Mouse (Mus musculus) limb, embryonic 14.5 days (tissue): ENCODE data around the gene Phactr2. TPM values are rescaled to one million over a fixed set of nuclear protein-coding genes. Genes with fewer than 3 reads are reported as not detected.

Experiments used
- ATAC-seq: fragments of 200-750 bp; cut with Nextera tagmentation; 2 replicates; pipeline ENCODE4 v1.8.0; 2017; ENCODE audit warnings: low read depth, moderate number of reproducible peaks, moderate TSS enrichment; ENCODE audit not compliant: low FRiP score
- DNase-seq: peaks from one replicate; pipeline ENCODE4 v3.0.0-alpha.2; 2015; ENCODE audit warnings: low spot score
- H3K27ac ChIP-seq: fragments of 300-500 bp; sonication (generic); replicated peaks from 2 replicates; pipeline ENCODE4 v1.5.1; 2014; ENCODE audit warnings: low read depth, mild to moderate bottlenecking, low read length, moderate library complexity, mixed read lengths
- H3K27me3 ChIP-seq: fragments of 300-500 bp; sonication (generic); 2 replicates; pipeline ENCODE4 v1.6.1; 2014; ENCODE audit warnings: low read length, mixed read lengths; ENCODE audit not compliant: control insufficient read depth, insufficient read depth
- H3K36me3 ChIP-seq: fragments of 300-500 bp; sonication (generic); 2 replicates; pipeline ENCODE4 v1.6.1; 2014; ENCODE audit warnings: mild to moderate bottlenecking, low read length, moderate library complexity, mixed read lengths; ENCODE audit not compliant: control insufficient read depth, insufficient read depth
- H3K4me1 ChIP-seq: fragments of 300-500 bp; sonication (generic); 2 replicates; pipeline ENCODE4 v1.6.1; 2014; ENCODE audit warnings: antibody characterized with exemption, low read length, mixed read lengths; ENCODE audit not compliant: control insufficient read depth, insufficient read depth
- H3K4me2 ChIP-seq: fragments of 300-500 bp; sonication (generic); replicated peaks from 2 replicates; pipeline ENCODE4 v1.6.1; 2014; ENCODE audit warnings: low read depth, mild to moderate bottlenecking, low read length, moderate library complexity; ENCODE audit not compliant: severe bottlenecking
- H3K4me3 ChIP-seq: fragments of 300-500 bp; sonication (generic); replicated peaks from 2 replicates; pipeline ENCODE4 v1.5.1; 2014; ENCODE audit warnings: low read length
- H3K9ac ChIP-seq: fragments of 300-500 bp; sonication (generic); 2 replicates; pipeline ENCODE4 v1.6.1; 2014; ENCODE audit warnings: mild to moderate bottlenecking, low read depth, low read length, moderate library complexity; ENCODE audit not compliant: severe bottlenecking
- H3K9me3 ChIP-seq: fragments of 300-500 bp; sonication (generic); 2 replicates; pipeline ENCODE4 v1.6.1; 2016; ENCODE audit warnings: low read length; ENCODE audit not compliant: control insufficient read depth
- POLR2A ChIP-seq: fragments of 200-500 bp; IDR thresholded peaks from 2 replicates; pipeline ENCODE4 v1.8.0; 2012; ENCODE audit warnings: inconsistent platforms, mild to moderate bottlenecking, moderate library complexity, borderline replicate concordance; ENCODE audit not compliant: insufficient read depth, insufficient read length; ENCODE audit errors: extremely low read depth
- WGBS: fragments of 180-500 bp; shearing (Covaris S2); extraction: QIAGEN DNeasy Blood & Tissue Kit; methylation state at CpG from one replicate; pipeline ENCODE4 v1.1.7; 2014; 5-methylcytosine and 5-hydroxymethylcytosine counted together
- polyA plus RNA-seq, 2 experiments: library from polyadenylated mRNA; depleted of rRNA in 1 of 2; stranded (reverse) in 1 of 2; unstranded in 1 of 2; fragments of >200 nt; fragmentation: Nextera tagmentation in 1 of 2; extraction: Ambion mirVana in 1 of 2; gene quantifications; 2 replicates each; pipeline versions ENCODE4 v1.2.1 to v1.2.3; 2012 to 2014

The Phactr2 gene
- polyA plus RNA-seq, 2 experiments: 20.0 to 36.5 TPM

DNA sequence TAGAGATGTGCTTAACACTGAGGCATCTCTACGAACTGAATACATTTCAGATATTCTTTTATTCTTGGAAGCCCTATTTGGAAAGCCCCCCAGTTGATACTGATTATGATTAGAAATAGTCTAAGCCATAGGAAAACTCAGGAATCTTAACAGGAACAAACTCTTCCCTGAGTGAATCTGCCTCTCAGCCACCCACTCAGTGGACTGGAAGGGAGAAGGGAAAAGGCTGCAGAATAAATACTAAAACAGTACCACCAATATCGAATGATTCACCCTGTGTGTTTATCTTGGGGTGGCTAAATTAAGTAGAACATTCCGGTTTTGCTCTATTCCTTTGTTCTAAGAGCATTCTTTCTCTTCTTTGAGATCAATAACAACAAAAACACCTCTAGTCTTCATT, 63.2 kb downstream of the Phactr2 start:
- no peak for DNase-seq
- H3K4me3 ChIP-seq: no peak overlapping the region
- WGBS: 86% methylated on average over 3 of the region's 3 CpGs

DNA sequence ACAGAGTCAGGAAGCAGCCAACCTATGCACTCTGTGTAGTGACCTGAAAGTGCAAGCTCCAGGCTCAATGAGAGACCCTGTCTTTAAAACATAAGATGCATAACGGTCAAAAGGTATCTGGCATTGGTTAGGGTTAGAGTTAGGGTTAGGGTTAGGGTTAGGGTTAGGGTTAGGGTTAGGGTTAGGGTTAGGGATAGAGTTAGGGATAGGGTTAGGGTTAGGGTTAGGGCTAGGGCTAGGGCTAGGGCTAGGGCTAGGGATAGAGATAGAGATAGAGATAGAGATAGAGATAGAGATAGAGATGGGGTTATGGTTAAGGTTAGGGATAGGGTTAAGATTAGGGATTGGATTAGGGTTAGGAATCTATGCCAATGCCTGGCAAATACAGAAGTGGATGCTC, 72.2 kb downstream of the Phactr2 start:
- no peaks in the 10 kb centered on the region for H3K36me3 ChIP-seq
- H3K4me1 ChIP-seq: no peaks in the 10 kb centered on the region
- no peaks in the 10 kb centered on the region for H3K27me3 ChIP-seq
- DNase-seq (no peak), ATAC-seq (no peak)
- H3K4me3 ChIP-seq: no peak overlapping the region
- TF ChIP-seq POLR2A: no peak
- WGBS: 84% methylated on average over 1 of the region's 1 CpGs
- H3K4me2 ChIP-seq: no peak overlapping the region
- no peak overlapping the region for H3K9ac ChIP-seq
- no peaks in the 10 kb centered on the region for H3K9me3 ChIP-seq
- H3K27ac ChIP-seq: no peak overlapping the region

More for the DNA sequence above, 63.2 kb downstream of the Phactr2 start:
- H3K4me1 ChIP-seq: peaks cover 6% of the 10 kb centered on the region; the same call in 1 of the 2 replicates
- H3K36me3 ChIP-seq: no peaks in the 10 kb centered on the region
- no peaks in the 10 kb centered on the region for H3K27me3 ChIP-seq
- H3K27ac ChIP-seq: no peak overlapping the region
- no peak for ATAC-seq
- no peak overlapping the region for H3K4me2 ChIP-seq
- H3K9me3 ChIP-seq: no peaks in the 10 kb centered on the region
- no peak overlapping the region for H3K9ac ChIP-seq
- no peak for TF ChIP-seq POLR2A

DNA sequence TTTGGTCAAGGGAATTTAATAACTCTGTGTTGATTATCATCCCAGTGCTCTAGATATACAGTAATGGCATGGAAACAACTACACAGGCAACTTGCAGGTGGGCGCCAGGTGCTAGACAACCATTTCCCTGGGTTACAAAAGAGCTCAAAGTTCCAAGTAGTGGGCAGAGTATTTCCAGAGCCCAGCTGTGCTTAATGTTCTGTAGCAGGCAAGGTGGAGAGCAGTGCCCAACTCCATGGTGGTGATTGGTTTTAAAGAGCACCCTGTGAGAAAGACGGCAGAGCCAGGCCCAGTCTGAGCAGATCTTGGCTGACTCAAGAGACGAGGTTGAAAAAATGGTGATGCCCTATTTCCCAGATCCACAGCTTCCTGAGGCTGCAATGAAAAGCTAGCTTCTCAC, 78.5 kb downstream of the Phactr2 start:
- no peak for DNase-seq
- H3K36me3 ChIP-seq: no peaks in the 10 kb centered on the region
- TF ChIP-seq POLR2A: no peak
- no peaks in the 10 kb centered on the region for H3K27me3 ChIP-seq
- H3K27ac ChIP-seq: no peak overlapping the region
- H3K9me3 ChIP-seq: no peaks in the 10 kb centered on the region
- H3K4me1 ChIP-seq: no peaks in the 10 kb centered on the region
- ATAC-seq: no peak
- WGBS: 68% methylated on average over 3 of the region's 3 CpGs
- H3K9ac ChIP-seq: no peak overlapping the region
- no peak overlapping the region for H3K4me2 ChIP-seq
- no peak overlapping the region for H3K4me3 ChIP-seq

DNA sequence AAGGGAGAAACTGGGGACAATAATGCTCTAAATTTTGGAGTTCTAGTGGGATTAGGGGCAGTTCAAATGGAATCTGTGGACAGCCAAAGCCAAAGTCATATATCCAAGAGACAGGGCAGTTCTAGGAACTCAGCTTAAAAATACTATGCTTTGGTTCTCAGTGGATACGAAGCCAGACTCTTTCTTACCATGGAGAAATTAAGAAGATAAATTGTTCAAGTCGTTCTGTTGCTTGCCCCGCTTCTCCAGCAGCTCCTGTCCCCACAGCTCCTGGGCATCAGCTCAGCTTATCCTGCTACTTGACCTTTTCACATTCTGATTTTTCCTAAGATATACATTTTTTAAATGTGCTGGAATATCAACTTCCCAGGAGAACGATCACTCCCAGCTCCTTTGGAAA, 80.2 kb downstream of the Phactr2 start:
- Histone ChIP-seq H3K36me3 (no peaks in the 10 kb centered on the region), H3K9me3 (no peaks in the 10 kb centered on the region), H3K4me2 (no peak overlapping the region), H3K27me3 (no peaks in the 10 kb centered on the region), H3K4me1 (peaks cover 3% of the 10 kb centered on the region; the same call in 1 of the 2 replicates), H3K27ac (no peak overlapping the region), H3K4me3 (no peak overlapping the region), H3K9ac (no peak overlapping the region)
- TF ChIP-seq POLR2A: no peak
- no peak for DNase-seq
- WGBS: 78% methylated on average over 4 of the region's 4 CpGs
- no peak for ATAC-seq

DNA sequence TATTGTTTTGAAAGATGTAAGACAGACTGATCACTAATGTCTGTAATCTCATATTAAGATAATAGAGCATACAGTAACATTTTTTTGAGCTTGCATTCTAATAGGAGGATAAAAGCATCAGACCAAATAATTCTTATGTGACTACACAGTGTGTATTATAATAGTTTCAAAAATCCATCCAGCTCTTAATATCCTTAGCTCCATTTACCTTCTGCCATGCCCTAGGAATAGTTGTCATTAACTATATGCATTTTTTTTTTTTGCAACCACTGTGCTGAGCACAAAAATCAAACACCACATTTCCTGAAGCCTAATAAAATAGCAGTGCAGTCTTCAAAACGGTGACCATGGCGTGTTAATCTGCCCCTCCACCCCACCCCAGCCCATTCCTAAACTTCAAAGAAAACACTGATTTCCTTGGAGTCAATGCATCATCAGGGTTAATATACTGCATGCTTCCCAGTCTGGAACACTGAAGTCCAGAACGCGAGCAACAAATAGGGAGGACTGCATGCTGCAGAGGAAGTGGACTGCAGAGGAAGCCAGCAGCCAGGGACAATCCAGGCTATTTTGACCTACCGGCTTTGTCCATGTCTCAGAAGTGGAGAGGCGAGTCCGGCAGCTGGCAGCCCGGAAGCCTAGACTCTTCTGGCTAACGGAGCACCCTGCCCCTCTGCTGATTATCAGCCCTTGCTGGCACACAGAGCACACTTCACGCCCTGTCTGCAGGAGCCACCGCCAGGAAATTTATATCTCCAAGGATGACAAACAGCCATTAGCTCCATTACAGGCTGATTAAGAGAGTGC, 85.9 kb downstream of the Phactr2 start:
- Histone ChIP-seq H3K9ac (peak overlapping the region; percentile 31; the same call in 1 of the 2 replicates), H3K4me3 (peak overlapping the region; percentile 14), H3K36me3 (no peaks in the 10 kb centered on the region), H3K27ac (no peak overlapping the region), H3K27me3 (no peaks in the 10 kb centered on the region), H3K4me2 (peak overlapping the region; percentile 42), H3K9me3 (no peaks in the 10 kb centered on the region), H3K4me1 (peaks cover 14% of the 10 kb centered on the region)
- DNase-seq: peak; percentile 30
- ATAC-seq: peak; percentile 34; the same call in 1 of the 2 replicates
- WGBS: 8% methylated on average over 11 of the region's 11 CpGs
- TF ChIP-seq POLR2A: no peak
